Mouse (Mus musculus): ENCODE measurements around the gene Primpol. TPM values are rescaled to one million over a fixed set of nuclear protein-coding genes. Genes with fewer than 3 reads are reported as not detected.

Primpol gene
- polyA plus RNA-seq, 1 experiment from 2014 or later: 10.5 TPM

Other genes starting within 250 kb of the Primpol start
- 14.1 and 14.6 TPM in 2 replicates for gene Acsl1, start 146.2 kb downstream of the Primpol start, polyA plus RNA-seq (2016; fragmentation: Nextera tagmentation; extraction: Ambion mirVana)
- gene Cenpu, start 65.2 kb downstream of the Primpol start, polyA plus RNA-seq (2016; fragmentation: Nextera tagmentation; extraction: Ambion mirVana): 12.8 and 15.8 TPM in 2 replicates
- gene Casp3, start 79 bp upstream of the Primpol start, polyA plus RNA-seq (2016; fragmentation: Nextera tagmentation; extraction: Ambion mirVana): 190 and 208 TPM in 2 replicates
- gene Irf2, start 122.5 kb upstream of the Primpol start, polyA plus RNA-seq (2016; fragmentation: Nextera tagmentation; extraction: Ambion mirVana): 11.7 and 14.2 TPM in 2 replicates

Data from neural tube, embryonic 12.5 days (tissue).